Comparison of ENCODE assay signal across 9 mouse cellular contexts in genomic region chr13:93989208-93989607, GRCm38 (mm10).
DNase-seq lines count a peak whose midpoint lies in the region; ATAC-seq lines count a peak whose summit lies in the region.
"Had no signal": no experiment of that assay in that cellular context is flagged by ENCODE, and none has a peak within 500 bp of the region (broad histone marks: within the 10 kb centered on the region; RNA-seq: fewer than 3 reads in every experiment).

No protein-coding gene starts in this region.

- H3K4me3 ChIP-seq in embryonic facial prominence, embryonic 10.5 days, result no peak overlapping the region
- H3K4me3 ChIP-seq in forebrain, embryonic 12.5 days (replicated peaks), result no peak overlapping the region

- 73% methylated on average over 4 of the region's 4 CpGs for WGBS in embryonic facial prominence, embryonic 10.5 days
- WGBS in forebrain, embryonic 12.5 days, result 78% methylated on average over 4 of the region's 4 CpGs

- H3K9ac ChIP-seq in forebrain, embryonic 12.5 days, result no peak overlapping the region

- H3K9me3 ChIP-seq in embryonic facial prominence, embryonic 10.5 days, result peaks cover 3% of the 10 kb centered on the region; the same call in 1 of the 2 replicates
- H3K9me3 ChIP-seq in forebrain, embryonic 12.5 days, result peaks cover 3% of the 10 kb centered on the region; the same call in 1 of the 2 replicates

- peak; percentile 40 for ATAC-seq in CD4-positive, CD25-positive, alpha-beta regulatory T cell, adult 4 months
- ATAC-seq in forebrain, embryonic 12.5 days (ENCODE audit: low FRiP score), result no peak

- H3K27me3 ChIP-seq in embryonic facial prominence, embryonic 10.5 days (replicated peaks; ENCODE audit: low read depth, poor library complexity, severe bottlenecking), result 0 out of 2 replicates have a peak, but pooled peaks cover 3% of the 10 kb centered on the region
- H3K27me3 ChIP-seq in forebrain, embryonic 12.5 days, result no peaks in the 10 kb centered on the region

- H3K4me1 ChIP-seq in embryonic facial prominence, embryonic 10.5 days, result peaks cover 18% of the 10 kb centered on the region
- H3K4me1 ChIP-seq in forebrain, embryonic 12.5 days, result peaks cover 11% of the 10 kb centered on the region; the same call in 1 of the 2 replicates

- H3K27ac ChIP-seq in embryonic facial prominence, embryonic 10.5 days (replicated peaks), result peak overlapping the region; percentile 44; the same call in 1 of the 2 replicates
- no peak overlapping the region for H3K27ac ChIP-seq in forebrain, embryonic 12.5 days

- no peak overlapping the region for H3K4me2 ChIP-seq in forebrain, embryonic 12.5 days

- peak; percentile 21 to 23 for DNase-seq in kidney, adult 8-10 months
- no peak for DNase-seq in kidney, adult 18-20 months
- DNase-seq in embryonic facial prominence, embryonic 10.5 days (ENCODE audit: low spot score), result no peak
- DNase-seq in heart, postnatal 4 days, result peak; percentile 35
- no peak for DNase-seq in right cerebral cortex, adult 2 months (ENCODE audit: low spot score in 2 of 2)
- DNase-seq in retina, embryonic 14.5 days (ENCODE audit: low spot score), result no peak
- DNase-seq: cerebellum, postnatal 25 days had no signal

- H3K36me3 ChIP-seq in embryonic facial prominence, embryonic 10.5 days (replicated peaks), result no peaks in the 10 kb centered on the region
- H3K36me3 ChIP-seq in forebrain, embryonic 12.5 days (replicated peaks), result no peaks in the 10 kb centered on the region

Comparison
In these comparisons a context has a peak if more than half of its experiments do, and no peak if none do; other contexts are left out.
1. DNase-seq: peak in kidney, adult 8-10 months (2 of 2) and heart, postnatal 4 days (single experiment); none in kidney, adult 18-20 months (single experiment), embryonic facial prominence, embryonic 10.5 days (single experiment), right cerebral cortex, adult 2 months (0 of 2) and retina, embryonic 14.5 days (single experiment).